ENCODE assay signal across 23 mouse cellular contexts in the genomic region with DNA sequence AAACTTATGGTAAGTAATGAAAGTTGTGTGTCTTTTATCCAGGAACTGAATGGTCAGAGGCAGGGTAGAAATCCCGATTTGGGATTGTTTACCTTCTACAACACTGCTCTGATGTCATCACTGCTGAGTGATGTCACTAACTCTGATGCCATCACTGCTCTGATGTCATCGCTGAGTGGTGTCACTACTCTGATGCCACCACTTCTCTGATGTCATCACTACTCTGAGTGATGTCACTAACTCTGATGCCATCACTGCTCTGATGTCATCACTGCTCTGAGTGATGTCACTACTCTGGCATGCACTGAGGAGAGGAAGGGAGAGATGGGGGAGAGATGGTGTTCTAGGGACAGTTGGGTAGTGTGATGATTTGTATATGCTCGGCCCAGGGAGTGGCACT. TPM values are rescaled to one million over a fixed set of nuclear protein-coding genes. Genes with fewer than 3 reads are reported as not detected.
"Had no signal": no experiment of that assay in that cellular context is flagged by ENCODE, and none has a peak within 500 bp of the region (broad histone marks: within the 10 kb centered on the region; RNA-seq: fewer than 3 reads in every experiment).

No protein-coding gene starts in this region.

- ATAC-seq: intestine, embryonic 16.5 days; lung, postnatal 0 days had no signal

- H3K9me3 ChIP-seq: liver, embryonic 13.5 days; megakaryocyte, embryonic 14.5 days; neural tube, embryonic 13.5 days; stomach, embryonic 15.5 days had no signal

- H3K27me3 ChIP-seq: liver, embryonic 13.5 days; neural tube, embryonic 13.5 days; stomach, embryonic 15.5 days had no signal

- H3K4me2 ChIP-seq: liver, embryonic 13.5 days; midbrain, embryonic 11.5 days; neural tube, embryonic 13.5 days; stomach, embryonic 15.5 days had no signal

- H3K4me3 ChIP-seq: liver, embryonic 13.5 days; megakaryocyte, embryonic 14.5 days; neural tube, embryonic 13.5 days; stomach, embryonic 15.5 days had no signal

- DNase-seq: kidney, adult 18-20 months; kidney, adult 9 months; kidney, postnatal 14 days; kidney, postnatal 4 days; layer of hippocampus, adult 9-11 months; liver, embryonic 13.5 days; lung, adult 2 months; lung, postnatal 36 days; midbrain, embryonic 14.5 days; right cerebral cortex, adult 18-20 months; right cerebral cortex, postnatal 14 days; spleen, adult 18-20 months; thymus, postnatal 36 days had no signal

- H3K27ac ChIP-seq: liver, embryonic 13.5 days; neural tube, embryonic 13.5 days; stomach, embryonic 15.5 days had no signal

- H3K4me1 ChIP-seq: neural tube, embryonic 13.5 days had no signal

- H3K36me3 ChIP-seq: liver, embryonic 13.5 days; neural tube, embryonic 13.5 days; stomach, embryonic 15.5 days had no signal

- H3K9ac ChIP-seq: liver, embryonic 13.5 days; neural tube, embryonic 13.5 days; stomach, embryonic 15.5 days had no signal

RNA-seq across cellular contexts. Expression of a gene that starts 17.2 kb away (rescaled TPM):
- polyA plus RNA-seq: intestine, embryonic 16.5 days; kidney, embryonic 16.5 days; limb, embryonic 11.5 days; liver, adult 2 months; liver, embryonic 13.5 days; liver, embryonic 16.5 days; lung, postnatal 0 days; midbrain, embryonic 11.5 days; midbrain, embryonic 14.5 days; neural tube, embryonic 13.5 days; stomach, embryonic 15.5 days had no signal
